Mouse (Mus musculus) right cerebral cortex, adult 18-20 months (tissue): ENCODE measurements around the gene Parp6.

Experiments
- DNase-seq: peaks from one replicate; pipeline ENCODE4 v3.0.0; 2022; ENCODE audit warnings: mixed read lengths

The Parp6 gene

DNA sequence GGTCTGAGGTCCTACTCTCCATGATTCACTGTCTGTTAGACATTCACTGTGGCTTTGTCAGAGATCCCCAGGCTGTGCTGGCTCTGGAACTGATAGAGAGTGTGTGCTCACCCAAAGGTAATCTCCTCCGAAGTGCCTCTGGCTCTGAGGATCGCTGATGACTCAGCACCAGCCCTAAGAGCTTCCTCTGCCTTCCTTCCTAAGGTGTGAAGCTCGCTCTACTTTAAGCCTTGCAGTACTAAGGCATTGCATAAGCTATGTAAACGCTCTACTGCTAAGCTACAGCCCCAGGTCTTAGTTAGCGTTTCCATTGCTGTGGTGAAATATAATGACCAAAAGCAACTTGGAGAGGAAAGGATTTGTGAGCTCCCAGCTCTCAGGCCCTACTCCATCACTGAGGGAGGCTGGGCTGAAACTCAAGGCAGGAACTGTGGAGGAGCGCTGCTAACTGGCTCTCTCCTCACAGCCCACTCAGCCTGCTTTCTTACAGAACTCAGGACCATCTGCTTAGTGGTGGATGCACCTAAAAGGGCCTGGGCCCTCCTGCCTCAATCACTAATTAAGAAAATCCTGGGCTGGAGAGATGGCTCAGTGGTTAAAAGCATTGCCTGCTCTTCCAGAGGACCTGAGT is 70.4 kb downstream of the Parp6 start:
- DNase-seq: peak; percentile 86

DNA sequence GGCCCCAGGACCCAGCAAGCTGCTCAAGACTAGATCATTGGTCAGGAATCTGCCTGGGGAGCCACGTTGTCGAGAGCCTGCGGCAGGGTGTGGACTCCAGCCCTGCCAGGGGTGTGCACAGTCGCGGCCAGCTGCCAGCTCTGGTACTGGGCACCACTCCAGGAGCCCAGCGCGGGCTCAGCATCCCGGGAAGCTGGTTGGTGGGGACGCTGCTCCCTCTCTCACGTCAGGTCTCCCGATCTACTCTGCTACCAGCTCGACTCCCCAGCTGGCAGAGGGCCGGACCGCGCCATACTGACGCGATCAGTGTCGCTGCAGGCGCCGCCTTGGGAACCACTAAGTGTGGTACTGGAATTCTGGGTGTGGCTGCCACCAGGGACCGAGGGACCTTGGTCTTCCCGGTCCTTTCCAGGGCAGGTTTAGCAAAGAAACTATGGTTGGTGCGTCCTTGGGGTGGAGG is 74.6 kb downstream of the Parp6 start:
- DNase-seq: peak; percentile 91

- DNase-seq: peak; percentile 54
Measured at GRCm38 (mm10) chr9:59692145-59692544, 75.1 kb downstream of the Parp6 start.

- no peak for DNase-seq
Measured at GRCm38 (mm10) chr9:59694571-59695450, 77.7 kb downstream of the Parp6 start.

DNA sequence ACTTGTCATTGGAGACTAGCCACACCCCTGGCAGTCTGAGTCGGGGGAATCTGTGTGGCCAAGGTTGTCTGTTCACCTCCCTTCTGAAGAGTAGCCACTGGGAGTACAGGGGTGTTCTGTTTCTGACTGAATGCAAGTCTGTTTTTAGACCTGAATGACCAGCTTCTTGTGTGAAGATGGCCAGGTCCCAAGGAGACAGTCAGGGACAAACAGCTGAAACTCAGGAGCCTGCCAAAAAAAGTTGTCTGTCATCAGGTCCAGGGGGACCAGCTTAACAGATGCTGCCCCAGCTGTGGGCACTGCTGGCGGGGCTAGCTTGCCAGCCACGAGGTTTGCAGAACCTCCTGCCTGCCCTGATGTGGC is 78.3 kb downstream of the Parp6 start:
- no peak for DNase-seq

- no peak for DNase-seq
Measured at GRCm38 (mm10) chr9:59696381-59696780, 79.3 kb downstream of the Parp6 start.
